Mouse (Mus musculus) hindbrain, embryonic 11.5 days (tissue): Measurements from ENCODE around the gene Tbcel. TPM values are rescaled to one million over a fixed set of nuclear protein-coding genes. Genes with fewer than 3 reads are reported as not detected.

Experiments used
- ATAC-seq: fragments of 200-750 bp; cut with Nextera tagmentation; 2 replicates; pipeline ENCODE4 v1.8.0; 2017; ENCODE audit warnings: mild to moderate bottlenecking, moderate TSS enrichment, moderate library complexity; ENCODE audit not compliant: low FRiP score
- DNase-seq: peaks from one replicate; pipeline ENCODE4 v3.0.0-alpha.2; 2015; ENCODE audit warnings: low spot score
- H3K27ac ChIP-seq: fragments of 300-500 bp; sonication (generic); 2 replicates; pipeline ENCODE4 v1.5.1; 2014; ENCODE audit warnings: mild to moderate bottlenecking, low read depth, low read length
- H3K27me3 ChIP-seq: fragments of 300-500 bp; sonication (generic); 2 replicates; pipeline ENCODE4 v1.6.1; 2014; ENCODE audit warnings: mild to moderate bottlenecking, low read length, moderate library complexity, mixed read lengths; ENCODE audit not compliant: control insufficient read depth, insufficient read depth
- H3K36me3 ChIP-seq: fragments of 300-500 bp; sonication (generic); 2 replicates; pipeline ENCODE4 v1.6.1; 2014; ENCODE audit warnings: mild to moderate bottlenecking, low read length, moderate library complexity, mixed read lengths; ENCODE audit not compliant: control insufficient read depth, insufficient read depth
- H3K4me1 ChIP-seq: fragments of 300-500 bp; sonication (generic); replicated peaks from 2 replicates; pipeline ENCODE4 v1.6.1; 2014; ENCODE audit warnings: low read length, mixed read lengths; ENCODE audit not compliant: control insufficient read depth, insufficient read depth
- H3K4me2 ChIP-seq: fragments of 300-500 bp; sonication (generic); replicated peaks from 2 replicates; pipeline ENCODE4 v1.6.1; 2014; ENCODE audit warnings: mild to moderate bottlenecking, low read depth, low read length
- H3K4me3 ChIP-seq: fragments of 300-500 bp; sonication (generic); 2 replicates; pipeline ENCODE4 v1.5.1; 2014; ENCODE audit warnings: low read depth, low read length
- H3K9ac ChIP-seq: fragments of 300-500 bp; sonication (generic); 2 replicates; pipeline ENCODE4 v1.6.1; 2014; ENCODE audit warnings: low read depth, low read length
- H3K9me3 ChIP-seq: fragments of 300-500 bp; sonication (generic); 2 replicates; pipeline ENCODE4 v1.6.1; 2016; ENCODE audit warnings: low read length; ENCODE audit not compliant: control insufficient read depth
- WGBS: fragments of 180-500 bp; shearing (Covaris S2); extraction: QIAGEN DNeasy Blood & Tissue Kit; methylation state at CpG from one replicate; pipeline ENCODE4 v1.1.7; 2014; 5-methylcytosine and 5-hydroxymethylcytosine counted together
- polyA plus RNA-seq: library from polyadenylated mRNA; unstranded; fragments of >200 nt; fragmentation: Nextera tagmentation; extraction: Ambion mirVana; gene quantifications from 2 replicates; pipeline ENCODE4 v1.2.1, GENCODE M21; 2014

Gene Tbcel
- polyA plus RNA-seq, 1 experiment from 2014 or later = 6.6 TPM

DNA sequence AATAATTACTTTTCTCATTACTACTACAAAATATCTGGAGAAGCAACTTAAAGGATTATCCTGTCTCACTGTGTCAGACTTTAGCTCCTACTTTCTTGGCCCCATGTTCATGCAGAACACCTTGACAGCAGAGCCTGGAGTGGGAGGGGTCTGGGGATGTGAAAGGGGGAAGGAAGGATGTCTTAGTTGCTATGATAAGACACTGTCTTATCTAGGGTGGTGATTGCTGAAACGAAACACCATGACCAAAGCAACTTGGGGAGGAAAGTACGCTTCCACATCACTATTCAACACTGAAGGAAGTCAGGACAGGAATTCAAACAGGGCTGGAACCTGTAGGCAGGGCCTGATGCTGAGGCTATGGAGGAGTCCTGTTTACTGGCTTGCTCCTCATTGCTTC lies 11.3 kb downstream of the Tbcel start:
- ATAC-seq = no peak
- Histone ChIP-seq H3K9ac (no peak overlapping the region), H3K4me1 (no peaks in the 10 kb centered on the region), H3K4me3 (no peak overlapping the region), H3K36me3 (no peaks in the 10 kb centered on the region), H3K27ac (no peak overlapping the region), H3K9me3 (no peaks in the 10 kb centered on the region), H3K4me2 (no peak overlapping the region), H3K27me3 (no peaks in the 10 kb centered on the region)
- 82% methylated on average over 2 of the region's 2 CpGs for WGBS
- no peak for DNase-seq

DNA sequence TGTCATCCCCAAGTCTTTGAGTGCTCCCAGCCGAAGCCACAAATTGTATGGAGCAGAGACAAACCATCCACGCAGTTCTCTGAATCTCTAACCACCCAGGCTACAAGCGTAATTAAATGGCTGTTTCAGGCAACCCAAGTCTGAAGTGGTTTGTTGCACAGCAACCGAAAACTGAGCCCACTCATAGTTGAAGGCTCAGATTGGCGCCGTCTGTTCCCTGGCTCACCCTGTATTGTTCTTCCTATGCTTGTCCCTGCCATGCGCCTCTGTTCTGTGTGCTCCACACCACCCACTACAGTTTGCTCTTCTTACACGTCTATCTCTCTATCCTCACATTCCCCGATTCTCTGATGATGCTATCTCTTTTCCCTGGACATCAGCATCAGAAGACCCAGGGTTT lies 15.8 kb downstream of the Tbcel start:
- DNase-seq = no peak
- no peaks in the 10 kb centered on the region for H3K9me3 ChIP-seq
- 85% methylated on average over 9 of the region's 9 CpGs for WGBS

DNA sequence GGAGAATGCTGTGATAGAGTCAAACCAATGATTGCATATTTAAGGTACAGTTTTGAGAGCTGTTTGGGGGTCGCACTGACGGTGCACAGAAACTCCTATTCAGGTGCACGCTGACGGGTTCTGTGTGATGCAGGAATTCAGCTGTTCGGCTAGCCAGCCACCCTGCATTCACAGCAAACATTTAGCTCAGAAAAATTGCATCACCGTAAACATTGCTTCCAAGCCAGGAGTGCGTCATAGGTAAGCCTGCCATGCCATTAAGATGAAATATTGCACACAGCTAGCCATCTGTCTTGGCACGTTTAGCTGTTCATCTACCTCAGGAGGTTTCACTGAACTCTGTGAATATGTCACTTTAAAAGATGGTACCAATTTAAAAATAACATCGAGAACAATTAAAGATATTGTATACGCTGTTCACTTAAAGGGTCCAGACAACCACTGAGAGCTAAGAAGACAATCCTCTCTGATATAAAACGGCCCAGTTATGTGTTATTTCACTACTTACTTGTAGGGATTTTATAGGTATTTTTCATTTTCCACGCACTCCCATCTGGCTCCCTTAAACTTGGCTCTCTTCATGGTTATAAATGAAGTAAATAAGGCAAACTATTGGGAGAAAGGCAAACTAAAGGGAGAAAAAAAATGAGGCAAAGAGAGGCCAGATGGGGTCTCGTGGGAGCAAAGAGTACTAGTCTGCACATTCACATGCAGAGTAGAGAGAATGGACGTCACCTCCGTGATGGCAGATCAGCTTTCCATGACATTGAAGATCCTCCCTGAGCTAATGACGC lies 16.8 kb downstream of the Tbcel start:
- ATAC-seq = no peak

More for the DNA sequence above, 15.8 kb downstream of the Tbcel start:
- Histone ChIP-seq H3K4me2 (no peak overlapping the region), H3K27me3 (no peaks in the 10 kb centered on the region), H3K27ac (no peak overlapping the region), H3K4me3 (no peak overlapping the region), H3K4me1 (no peaks in the 10 kb centered on the region), H3K9ac (no peak overlapping the region), H3K36me3 (no peaks in the 10 kb centered on the region)
- ATAC-seq = no peak

DNA sequence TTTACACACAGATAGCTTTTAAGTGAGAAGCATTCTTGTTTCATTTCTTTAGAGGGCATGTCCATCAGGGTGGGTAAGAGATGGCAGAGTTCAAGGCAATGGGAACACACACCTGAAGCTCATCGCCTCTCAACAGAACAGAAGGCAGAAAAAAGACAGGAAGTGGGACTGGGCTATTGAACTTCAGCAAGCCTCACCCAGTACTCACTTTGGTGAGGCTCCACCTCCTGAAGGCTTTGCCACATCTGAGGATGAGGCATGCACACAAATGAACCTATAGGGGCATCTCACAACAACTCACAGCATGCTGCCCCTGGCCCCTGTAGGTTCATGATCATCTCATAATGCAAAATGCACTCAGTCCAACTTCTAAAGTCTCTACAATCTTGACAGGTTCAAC lies 19.5 kb downstream of the Tbcel start:
- H3K4me1 ChIP-seq = no peaks in the 10 kb centered on the region
- 93% methylated on average over 1 of the region's 1 CpGs for WGBS
- no peak overlapping the region for H3K9ac ChIP-seq
- DNase-seq = no peak
- H3K4me2 ChIP-seq = no peak overlapping the region
- no peak overlapping the region for H3K4me3 ChIP-seq
- H3K27ac ChIP-seq = no peak overlapping the region
- no peaks in the 10 kb centered on the region for H3K27me3 ChIP-seq
- no peaks in the 10 kb centered on the region for H3K36me3 ChIP-seq
- no peaks in the 10 kb centered on the region for H3K9me3 ChIP-seq
- ATAC-seq = no peak

More for the DNA sequence above, 16.8 kb downstream of the Tbcel start:
- no peak for DNase-seq
- Histone ChIP-seq H3K27me3 (no peaks in the 10 kb centered on the region), H3K4me1 (no peaks in the 10 kb centered on the region), H3K9ac (no peak overlapping the region), H3K9me3 (no peaks in the 10 kb centered on the region), H3K4me2 (no peak overlapping the region), H3K36me3 (no peaks in the 10 kb centered on the region), H3K27ac (no peak overlapping the region), H3K4me3 (no peak overlapping the region)
- 83% methylated on average over 16 of the region's 16 CpGs for WGBS

DNA sequence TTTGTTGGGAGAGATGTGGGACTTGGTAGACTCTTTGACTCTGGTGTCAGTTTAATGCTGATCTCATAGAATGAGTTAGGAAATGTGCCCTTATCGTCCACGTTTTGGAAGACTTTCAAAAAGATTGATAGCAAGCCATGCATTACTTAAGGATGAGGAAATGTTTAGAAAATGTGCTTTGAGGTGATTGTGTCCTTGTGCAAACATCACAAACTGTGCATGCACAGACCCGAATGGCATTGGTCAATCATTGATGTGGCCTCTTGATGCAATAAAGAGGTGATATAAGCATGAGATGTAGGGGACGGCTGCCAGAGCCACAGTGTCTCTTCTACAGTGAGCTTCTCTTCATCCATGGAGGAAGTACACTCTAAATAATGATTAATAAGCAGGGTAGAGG lies 20.7 kb downstream of the Tbcel start:
- ATAC-seq (no peak), DNase-seq (no peak)
- Histone ChIP-seq H3K4me3 (no peak overlapping the region), H3K27ac (no peak overlapping the region), H3K4me2 (no peak overlapping the region), H3K27me3 (no peaks in the 10 kb centered on the region), H3K36me3 (no peaks in the 10 kb centered on the region), H3K9ac (no peak overlapping the region), H3K4me1 (no peaks in the 10 kb centered on the region), H3K9me3 (no peaks in the 10 kb centered on the region)
- 74% methylated on average over 4 of the region's 4 CpGs for WGBS

DNA sequence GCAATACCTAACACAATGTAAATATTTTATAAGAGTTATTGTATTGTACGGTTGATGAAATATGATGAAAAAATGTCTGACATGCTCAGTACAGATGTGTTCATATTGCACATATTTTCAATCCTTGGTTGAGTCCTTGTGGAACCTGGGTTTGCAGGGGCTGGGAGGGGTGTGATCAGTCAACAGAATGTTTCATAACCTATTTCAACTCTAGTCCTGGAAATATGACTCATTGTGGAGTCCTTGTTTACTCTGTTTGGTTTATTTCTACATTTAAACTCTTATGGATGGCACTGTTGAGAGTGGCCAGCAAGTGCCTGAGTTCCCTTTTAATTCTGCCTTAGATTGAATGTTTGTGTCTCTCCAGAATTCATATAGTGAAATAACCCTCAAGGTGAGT lies 22.9 kb downstream of the Tbcel start:
- Histone ChIP-seq H3K36me3 (no peaks in the 10 kb centered on the region), H3K4me2 (no peak overlapping the region), H3K27ac (no peak overlapping the region), H3K4me3 (no peak overlapping the region), H3K9me3 (no peaks in the 10 kb centered on the region), H3K4me1 (no peaks in the 10 kb centered on the region), H3K27me3 (no peaks in the 10 kb centered on the region), H3K9ac (no peak overlapping the region)
- WGBS = 96% methylated on average over 1 of the region's 1 CpGs
- no peak for DNase-seq
- ATAC-seq = no peak

DNA sequence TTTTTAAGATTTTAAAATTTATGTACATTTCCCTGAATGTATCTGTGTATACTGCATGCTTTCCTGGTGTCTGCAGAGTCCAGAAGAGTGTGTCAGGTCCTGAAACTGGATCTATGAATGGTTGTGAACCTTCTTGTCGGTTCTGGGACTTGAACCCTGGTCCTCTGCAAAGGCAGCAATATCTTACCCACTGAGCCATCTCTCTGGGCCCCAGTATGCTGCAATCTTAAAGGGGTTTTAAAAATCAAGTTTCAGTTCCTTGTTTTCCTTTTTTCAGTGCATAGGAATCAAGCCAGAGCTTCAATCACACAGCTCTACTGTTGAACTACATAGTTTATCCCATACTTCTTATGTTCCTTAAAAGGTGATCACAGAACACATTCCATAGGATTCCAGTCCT lies 24.7 kb downstream of the Tbcel start:
- Histone ChIP-seq H3K4me3 (no peak overlapping the region), H3K27ac (no peak overlapping the region), H3K9me3 (no peaks in the 10 kb centered on the region), H3K4me2 (no peak overlapping the region), H3K27me3 (no peaks in the 10 kb centered on the region), H3K36me3 (no peaks in the 10 kb centered on the region), H3K9ac (no peak overlapping the region), H3K4me1 (no peaks in the 10 kb centered on the region)
- WGBS = 94% methylated on average over 1 of the region's 1 CpGs
- ATAC-seq = no peak
- DNase-seq = no peak

DNA sequence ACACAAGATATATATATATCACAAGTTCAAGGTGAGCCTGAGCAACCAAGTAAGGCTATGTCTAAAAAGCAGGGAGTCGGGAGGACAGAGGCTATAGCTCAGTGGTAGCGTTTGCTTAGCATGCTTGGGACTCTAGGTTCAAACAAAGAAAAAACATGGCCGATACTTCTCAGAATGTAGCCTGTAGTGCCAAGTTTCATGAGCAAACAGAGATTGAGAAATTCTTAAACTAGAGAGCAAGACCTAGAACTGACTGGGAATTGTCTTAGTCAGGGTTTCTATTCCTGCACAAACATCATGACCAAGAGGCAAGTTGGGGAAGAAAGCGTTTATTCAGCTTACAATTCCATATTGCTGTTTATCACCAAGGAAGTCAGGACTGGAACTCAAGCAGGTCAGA lies 31.4 kb downstream of the Tbcel start:
- 90% methylated on average over 4 of the region's 4 CpGs for WGBS

DNA sequence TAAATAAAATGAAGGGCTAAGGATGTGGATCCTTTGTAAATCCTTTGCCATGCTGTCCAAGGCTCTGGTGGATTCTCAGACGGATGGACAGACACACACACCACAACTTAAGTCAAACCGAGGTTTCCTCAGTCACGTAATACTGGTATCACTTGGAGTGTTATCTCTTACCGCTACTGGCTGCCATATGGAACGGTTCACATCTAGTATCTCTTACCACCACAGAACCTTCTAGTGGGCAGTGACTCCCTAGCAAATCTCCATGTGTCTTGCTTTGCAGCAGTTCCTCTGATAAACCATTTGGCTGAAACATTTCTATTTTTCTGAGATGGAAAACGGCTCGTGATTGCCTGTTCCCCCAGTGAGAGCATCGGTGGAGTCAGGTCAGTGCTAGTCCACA lies 33.4 kb downstream of the Tbcel start:
- H3K27ac ChIP-seq = no peak overlapping the region
- H3K9ac ChIP-seq = no peak overlapping the region
- H3K27me3 ChIP-seq = no peaks in the 10 kb centered on the region
- no peaks in the 10 kb centered on the region for H3K9me3 ChIP-seq
- H3K4me3 ChIP-seq = no peak overlapping the region
- H3K4me2 ChIP-seq = no peak overlapping the region
- DNase-seq = no peak
- WGBS = 84% methylated on average over 8 of the region's 8 CpGs
- no peaks in the 10 kb centered on the region for H3K36me3 ChIP-seq
- ATAC-seq = no peak
- H3K4me1 ChIP-seq = peaks cover 5% of the 10 kb centered on the region

More for the DNA sequence above, 31.4 kb downstream of the Tbcel start:
- Histone ChIP-seq H3K36me3 (no peaks in the 10 kb centered on the region), H3K4me1 (peaks cover 2% of the 10 kb centered on the region; the same call in 1 of the 2 replicates), H3K9me3 (no peaks in the 10 kb centered on the region), H3K27me3 (no peaks in the 10 kb centered on the region), H3K4me3 (no peak overlapping the region), H3K4me2 (no peak overlapping the region), H3K27ac (no peak overlapping the region), H3K9ac (no peak overlapping the region)
- no peak for DNase-seq
- ATAC-seq = no peak
